Mouse (Mus musculus): Measurements from ENCODE around the gene Tdrd6. TPM values are rescaled to one million over a fixed set of nuclear protein-coding genes. Genes with fewer than 3 reads are reported as not detected.

The Tdrd6 gene
- polyA plus RNA-seq (2021): 0.01 TPM

DNA sequence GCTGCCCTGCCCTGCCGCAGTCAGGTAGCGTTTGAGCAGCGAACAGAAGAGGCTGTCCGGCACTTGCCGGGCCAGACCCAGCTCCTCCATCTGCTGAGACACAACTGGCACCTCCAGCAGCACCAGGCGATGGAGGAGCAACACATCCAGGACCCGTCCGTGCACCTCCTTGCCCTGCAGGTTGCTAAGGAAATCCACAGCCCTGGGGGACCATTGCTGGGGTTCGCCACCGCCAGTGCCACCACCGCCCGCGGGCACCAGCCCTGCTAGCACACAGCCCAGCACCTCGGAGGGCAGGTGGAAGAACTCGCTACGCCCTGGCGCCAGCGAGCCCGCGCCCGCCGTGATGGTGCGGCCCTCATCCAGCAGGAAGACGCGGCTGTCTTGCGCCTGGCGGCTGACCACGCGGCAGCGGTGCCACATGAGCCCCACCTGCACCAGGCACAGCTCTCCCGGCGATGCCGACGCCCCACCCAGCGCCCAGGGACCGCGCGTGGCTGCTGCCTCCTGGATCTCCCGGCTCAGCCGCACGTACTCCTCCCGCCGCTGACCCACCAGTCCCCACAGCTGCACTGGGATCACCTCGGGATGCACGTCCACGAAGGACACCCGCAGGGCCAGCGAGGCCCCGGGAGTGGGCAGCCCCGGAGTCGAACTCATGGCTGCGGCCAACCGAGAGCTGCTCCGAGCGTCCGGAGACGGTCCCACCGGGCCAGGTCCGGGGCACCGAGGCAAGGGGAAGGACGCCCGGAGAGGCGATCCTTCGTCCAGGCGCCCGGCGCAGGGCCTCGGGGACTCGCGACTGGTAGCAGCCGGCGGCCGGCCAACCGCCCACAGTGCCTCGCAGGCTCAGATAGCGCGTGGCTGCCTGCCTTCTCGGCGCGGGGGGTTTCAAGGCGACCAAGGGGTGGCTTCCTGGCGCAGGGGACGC is at the start of gene Tdrd6:
Gene Tdrd6 (minus strand): TSS at position 804 of the 931 bp plus-strand sequence.
- no peak for TF ChIP-seq CTCF (IDR thresholded peaks at IDR 0.05)
- ATAC-seq (no peak), DNase-seq (ENCODE audit: low read depth, low spot score) (no peak)
- H3K27me3 ChIP-seq: no peaks in the 10 kb centered on the region
- in situ Hi-C loops (cut with MboI; ENCODE audit: low pct_unique_long_range_greater_than_20kb): no loop called here
- CTCF ChIA-PET: no interaction called here
- POLR2A ChIA-PET: no interaction called here

DNA sequence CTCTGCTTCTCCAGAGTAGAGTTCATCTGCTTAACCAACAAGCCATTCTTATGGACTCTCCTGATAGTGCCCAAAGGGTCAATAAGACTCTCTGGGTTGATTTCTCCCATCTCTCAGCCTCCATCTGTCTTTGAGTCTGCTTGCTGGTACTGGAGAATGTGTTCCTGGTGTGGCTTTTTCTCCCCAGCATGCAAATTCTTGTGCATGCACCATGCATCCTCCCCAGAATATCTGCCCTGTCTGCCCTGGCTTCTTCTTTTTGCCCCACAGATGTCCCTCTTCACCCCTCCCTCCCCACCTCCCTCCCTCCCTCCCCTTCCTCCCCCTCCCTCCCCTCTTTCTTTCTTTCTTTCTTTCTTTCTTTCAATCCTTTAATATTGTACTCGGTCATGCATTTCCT is 47.2 kb upstream of the Tdrd6 start:
- DNase-seq (ENCODE audit: low read depth, low spot score) (no peak), ATAC-seq (no peak)
- CTCF ChIA-PET: interaction anchor here (1.3 to 1.5 kb wide), 2 partner anchors 9 to 189 kb away, joined by 3 to 5 read pairs; no protein-coding TSS in a partner anchor
- no peak for TF ChIP-seq CTCF (IDR thresholded peaks at IDR 0.05)
- POLR2A ChIA-PET: no interaction called here
- in situ Hi-C loops (cut with MboI; ENCODE audit: low pct_unique_long_range_greater_than_20kb): no loop called here
- H3K27me3 ChIP-seq: no peaks in the 10 kb centered on the region

DNA sequence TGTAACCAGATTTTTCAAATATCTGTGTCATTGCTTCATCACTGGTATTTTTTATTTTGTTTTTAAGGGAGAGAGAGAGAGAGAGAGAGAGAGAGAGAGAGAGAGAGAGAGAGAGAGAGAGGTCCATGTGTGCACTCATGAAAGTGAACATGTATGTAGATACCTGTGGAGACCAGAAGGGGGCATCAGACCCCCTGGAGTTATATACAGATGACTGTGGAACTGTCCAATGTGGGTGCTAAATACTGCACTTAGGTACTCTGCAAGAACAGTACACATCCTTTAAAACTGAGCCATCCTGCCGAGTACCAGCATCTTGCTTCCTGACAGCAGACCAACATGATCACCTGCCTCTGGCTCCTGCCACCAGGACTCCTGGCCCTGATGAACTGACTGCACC is 46.1 kb upstream of the Tdrd6 start:
- no peaks in the 10 kb centered on the region for H3K27me3 ChIP-seq
- no peak for ATAC-seq
- in situ Hi-C loops (cut with MboI; ENCODE audit: low pct_unique_long_range_greater_than_20kb): no loop called here
- TF ChIP-seq CTCF (IDR thresholded peaks at IDR 0.05): no peak
- ChIA-PET CTCF (no interaction called here), POLR2A (no interaction called here)
- DNase-seq (ENCODE audit: low read depth, low spot score): no peak

DNA sequence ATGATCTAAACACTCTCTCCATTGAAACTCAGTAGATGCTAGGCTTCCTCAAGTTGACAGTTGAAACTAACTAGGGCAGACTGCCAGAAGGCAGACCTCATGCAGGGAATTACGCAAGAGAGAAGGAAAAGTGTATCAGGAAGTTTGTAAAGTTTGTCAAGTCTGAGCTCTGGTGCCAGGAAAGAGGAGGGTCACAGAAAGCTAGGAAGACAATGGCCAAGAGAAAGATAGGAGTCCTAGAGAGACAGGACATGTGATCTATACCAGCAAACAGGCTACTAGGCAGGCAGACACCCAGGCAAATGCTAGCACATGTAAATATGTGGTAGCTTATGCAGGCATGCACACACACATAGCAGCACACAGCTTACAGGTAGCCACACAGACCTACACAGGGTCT is 45.1 kb upstream of the Tdrd6 start:
- DNase-seq (ENCODE audit: low read depth, low spot score) (no peak), ATAC-seq (no peak)
- in situ Hi-C loops (cut with MboI; ENCODE audit: low pct_unique_long_range_greater_than_20kb): no loop called here
- ChIA-PET CTCF (no interaction called here), POLR2A (interaction anchor here (0.9 kb wide), 1 partner anchor 1479 kb away, joined by 3 read pairs; no protein-coding TSS in a partner anchor)
- no peaks in the 10 kb centered on the region for H3K27me3 ChIP-seq
- no peak for TF ChIP-seq CTCF (IDR thresholded peaks at IDR 0.05)

DNA sequence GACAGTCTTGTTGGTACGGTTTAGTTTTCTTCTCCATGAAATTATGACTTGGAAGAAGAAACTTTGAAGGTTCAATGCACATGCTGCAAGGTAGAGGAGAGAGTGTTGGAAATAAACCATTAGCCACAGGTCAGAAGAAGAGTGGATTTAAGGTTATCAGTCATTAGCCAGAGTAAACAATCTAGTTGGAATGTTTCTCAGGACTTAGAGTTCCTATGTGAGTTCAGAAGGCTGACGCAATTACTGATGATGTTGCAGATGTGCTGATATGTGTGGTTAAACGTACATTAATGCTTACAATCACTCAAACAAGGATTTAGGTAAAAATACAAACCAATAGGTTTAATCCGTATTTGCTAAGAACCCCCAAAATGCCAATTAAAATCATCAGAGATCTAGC is 41.8 kb upstream of the Tdrd6 start:
- no peaks in the 10 kb centered on the region for H3K27me3 ChIP-seq
- ChIA-PET CTCF (no interaction called here), POLR2A (no interaction called here)
- in situ Hi-C loops (cut with MboI; ENCODE audit: low pct_unique_long_range_greater_than_20kb): no loop called here
- ATAC-seq: no peak
- no peak for DNase-seq (ENCODE audit: low read depth, low spot score)
- no peak for TF ChIP-seq CTCF (IDR thresholded peaks at IDR 0.05)

DNA sequence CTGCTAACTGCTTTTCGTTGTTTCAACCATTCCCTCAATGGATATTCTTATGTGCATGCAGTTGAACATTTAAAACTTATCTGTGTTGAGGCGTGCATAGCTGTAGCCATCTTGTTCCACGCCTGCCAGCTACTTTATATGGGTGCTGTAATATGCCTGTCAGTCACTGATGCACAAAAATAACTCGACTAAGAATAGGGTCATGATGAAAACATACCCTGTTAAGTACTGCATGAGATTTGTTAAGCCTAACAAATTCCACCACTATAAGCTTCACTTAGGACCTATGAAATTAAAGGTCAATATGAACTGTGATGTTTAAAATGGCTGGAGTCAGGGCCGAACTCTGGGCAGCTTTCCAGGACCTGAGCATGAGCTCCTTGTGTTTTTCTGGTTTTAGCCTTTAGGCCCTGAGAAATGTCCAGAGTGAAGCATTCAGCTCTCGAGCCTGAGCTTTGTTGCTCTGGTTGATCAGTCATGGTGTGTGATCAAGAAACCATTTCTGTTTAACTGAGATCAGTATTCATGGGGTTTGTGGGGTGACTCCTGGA is 39.1 kb upstream of the Tdrd6 start:
- no peaks in the 10 kb centered on the region for H3K27me3 ChIP-seq
- in situ Hi-C loops (cut with MboI; ENCODE audit: low pct_unique_long_range_greater_than_20kb): no loop called here
- CTCF ChIA-PET: interaction anchor here (1.3 to 1.7 kb wide), 2 partner anchors 9 to 11 kb away, joined by 3 to 5 read pairs; no protein-coding TSS in a partner anchor
- TF ChIP-seq CTCF (IDR thresholded peaks at IDR 0.05): no peak
- POLR2A ChIA-PET: no interaction called here
- DNase-seq (ENCODE audit: low read depth, low spot score) (no peak), ATAC-seq (no peak)

DNA sequence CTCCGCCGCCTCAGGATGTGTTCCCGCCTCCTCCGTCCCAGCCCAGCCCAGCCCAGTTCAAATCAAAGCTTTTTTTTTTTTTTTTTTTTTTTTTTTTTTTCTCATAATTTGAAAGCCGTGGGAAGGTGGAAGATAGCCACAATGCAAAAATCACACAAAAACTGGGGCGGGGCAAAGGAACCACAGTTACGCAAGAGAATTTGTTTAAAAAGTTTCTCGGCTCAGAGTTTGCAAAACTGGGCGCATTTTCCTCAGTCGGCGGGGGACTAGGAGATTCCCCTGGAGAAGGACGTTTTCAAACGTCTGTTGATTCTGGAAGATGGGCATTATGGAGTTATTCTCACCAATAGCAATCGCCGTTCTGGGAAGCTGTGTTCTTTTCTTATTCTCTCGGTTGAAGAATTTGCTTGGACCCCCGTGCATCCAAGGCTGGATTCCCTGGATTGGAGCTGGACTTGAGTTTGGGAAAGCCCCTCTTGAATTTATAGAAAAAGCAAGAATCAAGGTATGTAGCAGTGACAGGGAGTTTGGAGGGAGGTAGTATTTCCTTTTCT is 37.3 kb upstream of the Tdrd6 start, which contains the start of gene Cyp39a1:
Gene Cyp39a1 (plus strand): TSS at position 136 of the 554 bp plus-strand sequence.
- in situ Hi-C loops (cut with MboI; ENCODE audit: low pct_unique_long_range_greater_than_20kb): no loop called here
- no peaks in the 10 kb centered on the region for H3K27me3 ChIP-seq
- ATAC-seq: no peak
- DNase-seq (ENCODE audit: low read depth, low spot score): no peak
- POLR2A ChIA-PET: interaction anchor here (0.6 kb wide), 1 partner anchor 21 kb away, joined by 4 read pairs; no protein-coding TSS in a partner anchor
- CTCF ChIA-PET: interaction anchor here (1.2 to 1.3 kb wide), 2 partner anchors 22 to 201 kb away, joined by 3 read pairs; no protein-coding TSS in a partner anchor
- no peak for TF ChIP-seq CTCF (IDR thresholded peaks at IDR 0.05)

DNA sequence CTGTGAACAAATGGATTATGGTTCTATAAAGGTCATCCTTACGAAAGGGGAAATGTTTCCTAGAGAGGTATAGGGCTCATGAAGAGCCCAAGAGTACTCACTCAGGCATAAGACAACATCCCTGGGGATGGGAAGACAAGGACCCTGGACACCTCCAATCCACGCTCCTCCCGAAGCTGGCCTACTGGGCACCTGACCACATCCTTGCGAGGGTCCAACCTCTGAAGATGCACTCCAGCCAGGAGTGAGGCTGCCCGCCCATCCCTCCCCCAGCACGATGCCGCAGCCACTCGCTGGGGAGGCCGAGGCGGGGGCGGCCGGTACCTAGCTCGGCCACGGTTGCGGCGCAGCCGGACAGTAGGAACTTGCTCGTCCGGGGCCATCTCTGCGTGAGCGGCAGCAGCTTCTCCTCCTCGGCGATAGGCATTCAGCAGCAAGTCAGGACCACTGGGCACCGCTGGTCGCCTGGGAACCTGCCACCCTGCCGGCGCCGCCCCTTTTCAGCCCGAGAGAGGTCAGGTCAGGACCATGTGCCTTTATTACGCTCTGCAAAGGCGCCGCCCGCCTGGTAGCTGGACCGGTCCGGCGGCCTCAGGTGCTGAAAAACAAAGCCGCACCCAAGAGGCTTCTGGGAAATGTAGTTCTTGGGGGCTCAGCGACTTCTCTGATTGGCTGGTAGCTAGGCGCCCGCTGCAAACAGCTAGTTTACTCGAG is 36.6 kb upstream of the Tdrd6 start, which contains the start of gene Slc25a27:
Gene Slc25a27 (minus strand): TSS at position 639 of the 714 bp plus-strand sequence.
- TF ChIP-seq CTCF (IDR thresholded peaks at IDR 0.05): no peak
- CTCF ChIA-PET: interaction anchor here (1.2 to 1.3 kb wide), 2 partner anchors 22 to 202 kb away, joined by 3 read pairs; no protein-coding TSS in a partner anchor
- no peaks in the 10 kb centered on the region for H3K27me3 ChIP-seq
- POLR2A ChIA-PET: no interaction called here
- peak; percentile 71 for DNase-seq (ENCODE audit: low read depth, low spot score)
- in situ Hi-C loops (cut with MboI; ENCODE audit: low pct_unique_long_range_greater_than_20kb): no loop called here
- peak; percentile 94 for ATAC-seq

DNA sequence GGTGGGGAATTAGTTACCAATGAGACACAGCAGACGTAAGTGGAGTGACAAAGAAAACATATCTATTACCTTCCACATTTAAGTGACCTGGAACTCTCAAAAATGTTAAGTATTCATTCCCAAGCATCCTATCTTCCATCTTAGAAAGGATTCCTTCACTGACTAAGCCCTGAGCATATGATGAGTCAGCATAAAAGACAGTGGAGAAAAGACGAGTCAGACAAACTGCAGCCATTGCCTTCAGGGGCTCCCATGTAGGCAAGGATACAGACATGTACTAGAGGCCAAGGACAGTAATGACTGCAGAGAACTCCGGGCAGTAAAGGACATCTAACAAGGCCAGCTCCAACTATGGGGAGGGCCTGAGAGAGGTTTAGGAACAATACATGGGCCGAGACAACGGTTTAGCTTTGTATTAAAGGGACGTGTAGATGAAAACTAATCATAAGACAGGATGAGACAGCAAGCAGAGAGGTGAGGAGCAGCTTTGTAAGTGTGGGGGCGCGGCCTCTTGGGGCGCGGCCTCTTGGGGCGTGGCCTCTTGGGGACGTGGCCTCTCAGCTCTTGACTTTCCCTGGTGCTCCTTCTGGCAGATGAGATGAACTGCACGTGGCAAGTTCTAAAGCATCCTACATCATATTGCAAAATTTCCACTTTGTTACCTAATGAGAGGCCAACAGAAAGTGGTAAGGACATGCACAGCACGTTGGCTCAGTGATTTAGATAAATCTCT is 21.4 kb upstream of the Tdrd6 start:
- TF ChIP-seq CTCF (IDR thresholded peaks at IDR 0.05): no peak
- no peak for ATAC-seq
- ChIA-PET POLR2A (no interaction called here), CTCF (interaction anchor here (1.2 kb wide), 1 partner anchor 10 kb away, joined by 3 read pairs; no protein-coding TSS in a partner anchor)
- H3K27me3 ChIP-seq: no peaks in the 10 kb centered on the region
- no peak for DNase-seq (ENCODE audit: low read depth, low spot score)
- in situ Hi-C loops (cut with MboI; ENCODE audit: low pct_unique_long_range_greater_than_20kb): no loop called here
